Mouse (Mus musculus): ENCODE results near the gene Zfp385b. TPM values are rescaled to one million over a fixed set of nuclear protein-coding genes. Genes with fewer than 3 reads are reported as not detected.
A peak's percentile ranks its signal among the peaks of the same experiment; 100 is the strongest.

Gene Zfp385b
- 10 to 100 TPM; 48.2 to 49.2 TPM for total RNA-seq (2021)
- long read RNA-seq, experiment 1, transcript Zfp385b-211 (8 exons, 2,668 nt) = major isoform, 5 of 7 reads
- long read RNA-seq, experiment 1, partial matches to known transcripts = 0 of 7 reads
- long read RNA-seq, experiment 1, other reads (novel, unspliced or antisense) = 2 of 7 reads
- long read RNA-seq, experiment 2, partial matches to known transcripts = 3 of 9 reads
- long read RNA-seq, experiment 2, other reads (novel, unspliced or antisense) = 2 of 9 reads

- DNase-seq (ENCODE audit: low spot score in 2 of 2) = no peak
These were observed at the start of gene Zfp385b for GRCm38 (mm10) chr2:77819539-77819938. Zfp385b (minus strand) TSS chr2:77819639.

- peak; percentile 25 to 46 for DNase-seq (ENCODE audit: low spot score in 2 of 2)
These were observed 44.5 kb upstream of the Zfp385b start for GRCm38 (mm10) chr2:77863934-77864333.

- peak; percentile 49 to 50 for DNase-seq (ENCODE audit: low spot score in 2 of 2)
These were observed 44.1 kb upstream of the Zfp385b start for GRCm38 (mm10) chr2:77863522-77863921.

- peak; percentile 28 to 61 for DNase-seq (ENCODE audit: low spot score in 2 of 2)
These were observed 22.0 kb upstream of the Zfp385b start for GRCm38 (mm10) chr2:77841464-77841863.

- no peak for DNase-seq (ENCODE audit: low spot score in 2 of 2)
These were observed 20.1 kb upstream of the Zfp385b start for GRCm38 (mm10) chr2:77839587-77839986.

GRCm38 (mm10) chr2:77838688-77839087, 19.2 kb upstream of the Zfp385b start:
- no peak for DNase-seq (ENCODE audit: low spot score in 2 of 2)

- no peak for DNase-seq (ENCODE audit: low spot score in 2 of 2)
These were observed 16.3 kb upstream of the Zfp385b start for GRCm38 (mm10) chr2:77835781-77836180.

GRCm38 (mm10) chr2:77826133-77826828, 6.8 kb upstream of the Zfp385b start:
- no peak for DNase-seq (ENCODE audit: low spot score in 2 of 2)

GRCm38 (mm10) chr2:77823026-77823425, 3.6 kb upstream of the Zfp385b start:
- DNase-seq (ENCODE audit: low spot score in 2 of 2) = no peak

- DNase-seq (ENCODE audit: low spot score in 2 of 2) = no peak
These were observed 2.0 kb downstream of the Zfp385b start for GRCm38 (mm10) chr2:77817357-77817894.

- DNase-seq (ENCODE audit: low spot score in 2 of 2) = peak; percentile 49 to 66
These were observed 2.8 kb downstream of the Zfp385b start for GRCm38 (mm10) chr2:77816413-77817314.

GRCm38 (mm10) chr2:77815775-77816412, 3.5 kb downstream of the Zfp385b start:
- peak; percentile 58 to 69 for DNase-seq (ENCODE audit: low spot score in 2 of 2)

- no peak for DNase-seq (ENCODE audit: low spot score in 2 of 2)
These were observed 4.5 kb downstream of the Zfp385b start for GRCm38 (mm10) chr2:77814896-77815295.

- DNase-seq (ENCODE audit: low spot score in 2 of 2) = no peak
These were observed 6.4 kb downstream of the Zfp385b start for GRCm38 (mm10) chr2:77813029-77813428.

- no peak for DNase-seq (ENCODE audit: low spot score in 2 of 2)
These were observed 8.7 kb downstream of the Zfp385b start for GRCm38 (mm10) chr2:77810748-77811147.

GRCm38 (mm10) chr2:77804781-77805180, 14.7 kb downstream of the Zfp385b start:
- DNase-seq (ENCODE audit: low spot score in 2 of 2) = no peak

- DNase-seq (ENCODE audit: low spot score in 2 of 2) = no peak
These were observed 17.1 kb downstream of the Zfp385b start for GRCm38 (mm10) chr2:77802291-77802690.

GRCm38 (mm10) chr2:77801430-77801829, 18.0 kb downstream of the Zfp385b start:
- DNase-seq (ENCODE audit: low spot score in 2 of 2) = no peak

GRCm38 (mm10) chr2:77801009-77801408, 18.4 kb downstream of the Zfp385b start:
- no peak for DNase-seq (ENCODE audit: low spot score in 2 of 2)

GRCm38 (mm10) chr2:77797233-77797632, 22.2 kb downstream of the Zfp385b start:
- DNase-seq (ENCODE audit: low spot score in 2 of 2) = no peak
